Comparison of ENCODE assay signal across 8 mouse cellular contexts in genomic region chr8:3330662-3331061, GRCm38 (mm10). TPM values are rescaled to one million over a fixed set of nuclear protein-coding genes. Genes with fewer than 3 reads are reported as not detected.
A peak's percentile ranks its signal among the peaks of the same experiment; 100 is the strongest.
DNase-seq lines count a peak whose midpoint lies in the region; ATAC-seq and TF ChIP-seq lines count a peak whose summit lies in the region.

No protein-coding gene starts in this region.

- peak; percentile 30 for DNase-seq in liver, embryonic 11.5 days (ENCODE audit: low spot score)
- DNase-seq in liver: no peak
- DNase-seq in G1E (ENCODE audit: low spot score): no peak
- peak; percentile 4 for DNase-seq in brain, embryonic 18.5 days (ENCODE audit: low read depth, low spot score)
- DNase-seq in layer of hippocampus, postnatal 14 days (ENCODE audit: low spot score in 2 of 2): peak; percentile 28 to 62
- no peak for DNase-seq in gastrocnemius, postnatal 25 days

- no peaks in the 10 kb centered on the region; the same call in 1 of the 2 replicates for H3K9me3 ChIP-seq in liver, embryonic 11.5 days (ENCODE audit: control insufficient read depth, low read length)
- no peaks in the 10 kb centered on the region for H3K9me3 ChIP-seq in G1E (replicated peaks)
- H3K9me3 ChIP-seq in forebrain, embryonic 15.5 days: no peaks in the 10 kb centered on the region
- no peaks in the 10 kb centered on the region for H3K9me3 ChIP-seq in midbrain, embryonic 15.5 days

- no peaks in the 10 kb centered on the region for H3K4me1 ChIP-seq in liver, embryonic 11.5 days (replicated peaks; ENCODE audit: control insufficient read depth, insufficient read depth, low read length)
- H3K4me1 ChIP-seq in G1E (ENCODE audit: insufficient read depth, low read depth, low read length): no peaks in the 10 kb centered on the region
- H3K4me1 ChIP-seq in forebrain, embryonic 15.5 days: no peaks in the 10 kb centered on the region
- no peaks in the 10 kb centered on the region for H3K4me1 ChIP-seq in midbrain, embryonic 15.5 days

- 0 out of 2 replicates have a peak, but pooled peaks have one; percentile 32 for ATAC-seq in liver, embryonic 11.5 days (replicated peaks; ENCODE audit: low FRiP score)
- ATAC-seq in G1E (ENCODE audit: extremely low read depth, insufficient number of reproducible peaks, low FRiP score, poor library complexity, severe bottlenecking): no peak
- ATAC-seq in forebrain, embryonic 15.5 days (replicated peaks): peak; percentile 60; the same call in 1 of the 2 replicates
- peak; percentile 70; the same call in 1 of the 2 replicates for ATAC-seq in midbrain, embryonic 15.5 days (replicated peaks)

- no peaks in the 10 kb centered on the region for H3K27me3 ChIP-seq in liver, embryonic 11.5 days (replicated peaks; ENCODE audit: control insufficient read depth, insufficient read depth, low read length)
- H3K27me3 ChIP-seq in G1E (ENCODE audit: insufficient read depth, low read length): peaks cover 10% of the 10 kb centered on the region
- no peaks in the 10 kb centered on the region for H3K27me3 ChIP-seq in forebrain, embryonic 15.5 days
- H3K27me3 ChIP-seq in midbrain, embryonic 15.5 days (replicated peaks): no peaks in the 10 kb centered on the region

- TF ChIP-seq CTCF in G1E (IDR thresholded peaks at IDR 0.05; ENCODE audit: low read depth, low read length): peak; percentile 63

- H3K4me3 ChIP-seq in liver, embryonic 11.5 days (ENCODE audit: low read depth, low read length): no peak overlapping the region
- no peak overlapping the region for H3K4me3 ChIP-seq in G1E (ENCODE audit: low read depth, low read length)
- H3K4me3 ChIP-seq in forebrain, embryonic 15.5 days: no peak overlapping the region
- H3K4me3 ChIP-seq in midbrain, embryonic 15.5 days: no peak overlapping the region

- H3K36me3 ChIP-seq in liver, embryonic 11.5 days (ENCODE audit: control insufficient read depth, insufficient read depth, low read length): no peaks in the 10 kb centered on the region
- H3K36me3 ChIP-seq in G1E (replicated peaks): no peaks in the 10 kb centered on the region
- H3K36me3 ChIP-seq in forebrain, embryonic 15.5 days: no peaks in the 10 kb centered on the region
- no peaks in the 10 kb centered on the region for H3K36me3 ChIP-seq in midbrain, embryonic 15.5 days (replicated peaks)

- H3K27ac ChIP-seq in liver, embryonic 11.5 days (ENCODE audit: low read depth, low read length): no peak overlapping the region
- H3K27ac ChIP-seq in forebrain, embryonic 15.5 days (replicated peaks): no peak overlapping the region
- no peak overlapping the region for H3K27ac ChIP-seq in midbrain, embryonic 15.5 days

- no peak overlapping the region for H3K9ac ChIP-seq in liver, embryonic 11.5 days (ENCODE audit: low read depth, low read length)
- no peak overlapping the region for H3K9ac ChIP-seq in forebrain, embryonic 15.5 days (replicated peaks)
- H3K9ac ChIP-seq in midbrain, embryonic 15.5 days: no peak overlapping the region

- no peak overlapping the region for H3K4me2 ChIP-seq in liver, embryonic 11.5 days
- no peak overlapping the region for H3K4me2 ChIP-seq in forebrain, embryonic 15.5 days (replicated peaks)
- H3K4me2 ChIP-seq in midbrain, embryonic 15.5 days: no peak overlapping the region

- 46% methylated on average over 6 of the region's 6 CpGs for WGBS in liver, embryonic 11.5 days
- 49% methylated on average over 6 of the region's 6 CpGs for WGBS in forebrain, embryonic 15.5 days
- 47% methylated on average over 6 of the region's 6 CpGs for WGBS in midbrain, embryonic 15.5 days

RNA-seq across cellular contexts. Expression of gene A430078G23Rik, which starts 22.6 kb away (rescaled TPM):
- 0.32 and 0.40 TPM in 2 replicates for polyA plus RNA-seq in liver, embryonic 11.5 days (2014; fragmentation: Nextera tagmentation; extraction: Ambion mirVana)
- total RNA-seq in G1E (2014; fragmentation: Nextera tagmentation) (0.24 TPM in 1 of 2 replicates, not detected in the other), G1E (2017) (0.44 and 0.46 TPM in 2 replicates)
- 0.15 and 0.20 TPM in 2 replicates for polyA plus RNA-seq in G1E (2012)
- polyA plus RNA-seq in forebrain, embryonic 15.5 days (2015; fragmentation: Nextera tagmentation; extraction: Ambion mirVana): 0.11 and 0.15 TPM in 2 replicates
- total RNA-seq in layer of hippocampus, postnatal 14 days (2021): under 1 TPM; 0.14 to 0.36 TPM
- not detected in 2 replicates for polyA plus RNA-seq in midbrain, embryonic 15.5 days (2015; fragmentation: Nextera tagmentation; extraction: Ambion mirVana)
- total RNA-seq in gastrocnemius, postnatal 25 days (2021): under 1 TPM in 1 of 2 experiments, not detected in 1; 0.24 TPM

RNA-seq across cellular contexts. Expression of gene Insr, which starts 51.2 kb away (rescaled TPM):
- 26.5 and 34.5 TPM in 2 replicates for polyA plus RNA-seq in liver, embryonic 11.5 days (2014; fragmentation: Nextera tagmentation; extraction: Ambion mirVana)
- 2.1 TPM in 1 of 2 replicates, not detected in the other for total RNA-seq in G1E (2014; fragmentation: Nextera tagmentation)
- 0.23 and 0.38 TPM in 2 replicates for total RNA-seq in G1E (2017)
- polyA plus RNA-seq in G1E (2012): 0.02 TPM in 2 replicates
- 63.2 and 66.5 TPM in 2 replicates for polyA plus RNA-seq in forebrain, embryonic 15.5 days (2015; fragmentation: Nextera tagmentation; extraction: Ambion mirVana)
- total RNA-seq in layer of hippocampus, postnatal 14 days (2021): 10 to 100 TPM; 47.2 to 54.2 TPM
- 64.0 and 64.4 TPM in 2 replicates for polyA plus RNA-seq in midbrain, embryonic 15.5 days (2015; fragmentation: Nextera tagmentation; extraction: Ambion mirVana)
- 10 to 100 TPM; 51.6 to 55.8 TPM for total RNA-seq in gastrocnemius, postnatal 25 days (2021)

Comparison
In these comparisons a context has a peak if more than half of its experiments do, and no peak if none do; other contexts are left out.
1. DNase-seq: peak in liver, embryonic 11.5 days (single experiment), brain, embryonic 18.5 days (single experiment) and layer of hippocampus, postnatal 14 days (2 of 2); none in liver (single experiment), G1E (single experiment) and gastrocnemius, postnatal 25 days (single experiment).
2. RNA of gene Insr, which starts 51.2 kb away (polyA plus RNA-seq): 64.0 to 64.4 TPM in midbrain, embryonic 15.5 days, 63.2 to 66.5 TPM in forebrain, embryonic 15.5 days and 26.5 to 34.5 TPM in liver, embryonic 11.5 days; 0.02 TPM in G1E; every median in the first group is over 10 times any median in the second.